Mouse (Mus musculus) embryonic facial prominence, embryonic 10.5 days (tissue): ENCODE results near the gene Rundc1. TPM values are rescaled to one million over a fixed set of nuclear protein-coding genes. Genes with fewer than 3 reads are reported as not detected.
A peak's percentile ranks its signal among the peaks of the same experiment; 100 is the strongest.
"Not testable (repeated sequence)": the region's sequence is repeated elsewhere in the genome, so short reads cannot be mapped to it uniquely, and the experiment has no call there.

Experiments used
- DNase-seq: peaks from one replicate; pipeline ENCODE4 v3.0.0-alpha.2; 2017; ENCODE audit warnings: low spot score
- H3K27ac ChIP-seq: fragments of 300-500 bp; sonication (generic); replicated peaks from 2 replicates; pipeline ENCODE4 v1.5.1; 2016; ENCODE audit warnings: mild to moderate bottlenecking
- H3K27me3 ChIP-seq: fragments of 300-500 bp; sonication (generic); replicated peaks from 2 replicates; pipeline ENCODE4 v1.6.1; 2016; ENCODE audit warnings: low read depth, mild to moderate bottlenecking; ENCODE audit not compliant: poor library complexity, severe bottlenecking
- H3K36me3 ChIP-seq: fragments of 300-500 bp; sonication (generic); replicated peaks from 2 replicates; pipeline ENCODE4 v1.6.1; 2016; ENCODE audit warnings: mild to moderate bottlenecking, moderate library complexity
- H3K4me1 ChIP-seq: fragments of 300-500 bp; sonication (generic); 2 replicates; pipeline ENCODE4 v1.6.1; 2016
- H3K4me3 ChIP-seq: fragments of 300-500 bp; sonication (generic); 2 replicates; pipeline ENCODE4 v1.5.1; 2016; ENCODE audit warnings: mild to moderate bottlenecking, moderate library complexity
- H3K9me3 ChIP-seq: fragments of 300-500 bp; sonication (generic); 2 replicates; pipeline ENCODE4 v1.6.1; 2016; ENCODE audit warnings: mild to moderate bottlenecking
- WGBS: fragments of 180-500 bp; shearing (Covaris S2); methylation state at CpG from one replicate; pipeline ENCODE4 v1.1.7; 2016; 5-methylcytosine and 5-hydroxymethylcytosine counted together
- polyA plus RNA-seq: library from polyadenylated mRNA; unstranded; fragments of >200 nt; fragmentation: Nextera tagmentation; extraction: Ambion mirVana; gene quantifications from 2 replicates; pipeline ENCODE4 v1.2.1, GENCODE M21; 2016

Gene Rundc1
- polyA plus RNA-seq, 1 experiment from 2014 or later, result 17.5 TPM

GRCm38 (mm10) chr11:101462141-101462540 is 37.3 kb downstream of the Rundc1 start:
- H3K27ac ChIP-seq, result peak overlapping the region; percentile 60
- peaks cover 37% of the 10 kb centered on the region for H3K36me3 ChIP-seq
- H3K27me3 ChIP-seq, result peaks cover 8% of the 10 kb centered on the region
- H3K4me3 ChIP-seq, result peak overlapping the region; percentile 19; the same call in 1 of the 2 replicates
- 85% methylated on average over 14 of the region's 14 CpGs for WGBS
- no peak for DNase-seq
- H3K4me1 ChIP-seq, result peaks cover 79% of the 10 kb centered on the region
- no peaks in the 10 kb centered on the region for H3K9me3 ChIP-seq

- peak; percentile 53 for DNase-seq
- peaks cover 82% of the 10 kb centered on the region for H3K4me1 ChIP-seq
Measured at GRCm38 (mm10) chr11:101462583-101463440, 37.9 kb downstream of the Rundc1 start.

DNA sequence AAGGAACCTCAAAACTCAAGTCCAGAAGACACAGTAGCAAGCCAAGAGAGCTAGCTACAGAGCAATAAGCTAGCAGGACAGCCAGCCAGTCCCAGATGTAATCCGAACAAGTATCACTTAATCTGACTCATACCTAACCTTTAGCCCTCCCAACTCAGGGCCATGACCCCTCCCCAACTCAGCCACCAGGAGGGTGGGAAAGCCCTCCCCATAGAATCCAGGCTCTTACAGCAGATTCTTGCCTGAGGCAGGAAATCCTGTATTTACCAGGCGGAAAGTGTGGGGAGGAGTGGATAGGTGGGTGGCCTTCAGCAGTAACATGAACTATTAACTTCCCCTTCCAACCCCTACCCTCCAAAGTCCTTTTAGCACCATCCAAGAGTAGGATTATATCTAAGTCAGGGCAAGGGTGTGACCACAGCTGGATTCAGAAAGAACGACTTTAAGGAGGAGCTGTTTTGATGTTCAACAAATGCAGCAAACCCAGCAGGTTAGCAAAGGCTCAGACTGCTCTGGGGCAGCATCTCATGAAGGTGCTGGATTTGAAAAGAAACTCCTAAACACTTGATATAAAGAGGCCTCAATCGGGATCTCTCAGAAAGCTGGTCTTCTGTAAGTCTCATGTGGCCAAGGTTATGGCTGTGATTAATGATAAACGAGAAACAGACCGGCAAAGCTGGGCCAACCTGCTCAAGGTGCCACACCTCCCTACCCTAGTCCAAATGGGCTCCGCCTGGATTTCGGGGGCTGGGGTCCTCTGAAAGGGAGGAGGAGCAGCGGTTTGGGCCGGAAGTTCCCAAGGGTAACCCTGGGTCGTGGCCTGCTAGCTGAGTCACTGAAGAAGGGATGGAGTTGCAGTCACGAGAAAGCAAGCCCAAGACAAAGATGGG is 39.6 kb downstream of the Rundc1 start, which contains the start of gene Rnd2:
TSS of gene Rnd2 (plus strand) at position 789 of the 890 bp plus-strand sequence.
- H3K27ac ChIP-seq, result peak within 1 kb of the TSS; percentile 78
- 6% methylated on average over 12 of the region's 12 CpGs for WGBS
- H3K9me3 ChIP-seq, result no peaks in the 10 kb centered on the region
- H3K36me3 ChIP-seq, result peaks cover 25% of the 10 kb centered on the region
- H3K4me1 ChIP-seq, result peaks cover 82% of the 10 kb centered on the region
- peaks cover 22% of the 10 kb centered on the region for H3K27me3 ChIP-seq
- peak within 1 kb of the TSS; percentile 83 for H3K4me3 ChIP-seq
- DNase-seq, result peak; percentile 45

More at GRCm38 (mm10) chr11:101462583-101463440, 37.9 kb downstream of the Rundc1 start:
- Histone ChIP-seq H3K9me3 (no peaks in the 10 kb centered on the region), H3K27ac (peak overlapping the region; percentile 60), H3K27me3 (peaks cover 11% of the 10 kb centered on the region), H3K36me3 (peaks cover 33% of the 10 kb centered on the region), H3K4me3 (peak overlapping the region; percentile 19; the same call in 1 of the 2 replicates)
- 33% methylated on average over 13 of the region's 13 CpGs for WGBS

- peaks cover 29% of the 10 kb centered on the region for H3K27me3 ChIP-seq
- H3K36me3 ChIP-seq, result peaks cover 17% of the 10 kb centered on the region
- DNase-seq, result peak; percentile 72
- H3K27ac ChIP-seq, result peak overlapping the region; percentile 78
- peaks cover 79% of the 10 kb centered on the region for H3K4me1 ChIP-seq
- H3K9me3 ChIP-seq, result no peaks in the 10 kb centered on the region
- WGBS, result under 1% methylated on average over 51 of the region's 51 CpGs
- H3K4me3 ChIP-seq, result peak overlapping the region; percentile 83
Measured at GRCm38 (mm10) chr11:101465101-101465868, 40.4 kb downstream of the Rundc1 start.

GRCm38 (mm10) chr11:101465869-101466551 is 41.1 kb downstream of the Rundc1 start, which contains the start of gene Vat1:
Gene Vat1, minus strand, starts transcription at chr11:101466230.
- H3K36me3 ChIP-seq, result peaks cover 16% of the 10 kb centered on the region
- 2% methylated on average over 60 of the region's 60 CpGs for WGBS
- peak within 1 kb of the TSS; percentile 83 for H3K4me3 ChIP-seq
- no peaks in the 10 kb centered on the region for H3K9me3 ChIP-seq
- H3K4me1 ChIP-seq, result peaks cover 83% of the 10 kb centered on the region
- peak; percentile 80 for DNase-seq
- peak within 1 kb of the TSS; percentile 78 for H3K27ac ChIP-seq
- H3K27me3 ChIP-seq, result peaks cover 36% of the 10 kb centered on the region

DNA sequence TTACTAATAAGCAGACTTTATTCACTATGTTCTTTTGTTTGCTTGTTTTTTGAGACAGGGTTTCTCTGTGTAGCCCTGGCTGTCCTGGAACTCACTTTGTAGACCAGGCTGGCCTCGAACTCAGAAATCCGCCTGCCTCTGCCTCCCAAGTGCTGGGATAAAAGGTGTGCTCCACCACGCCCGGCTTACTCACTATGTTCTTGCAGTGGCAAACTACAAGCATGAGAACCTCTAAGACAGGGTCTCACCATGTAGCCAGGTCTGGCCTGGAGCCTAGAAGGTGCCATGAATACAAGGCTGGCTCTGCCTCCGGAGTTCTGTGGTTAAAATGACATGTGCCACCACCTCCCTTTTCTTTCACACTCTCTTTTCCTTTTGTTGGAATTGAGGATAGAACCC is 41.7 kb downstream of the Rundc1 start:
- Histone ChIP-seq H3K4me3 (peak overlapping the region; percentile 83), H3K36me3 (peaks cover 15% of the 10 kb centered on the region), H3K27me3 (peaks cover 39% of the 10 kb centered on the region), H3K4me1 (peaks cover 86% of the 10 kb centered on the region)
- H3K27ac ChIP-seq, H3K9me3 ChIP-seq, DNase-seq: not testable (repeated sequence)
- WGBS, result 60% methylated on average over 5 of the region's 5 CpGs

DNA sequence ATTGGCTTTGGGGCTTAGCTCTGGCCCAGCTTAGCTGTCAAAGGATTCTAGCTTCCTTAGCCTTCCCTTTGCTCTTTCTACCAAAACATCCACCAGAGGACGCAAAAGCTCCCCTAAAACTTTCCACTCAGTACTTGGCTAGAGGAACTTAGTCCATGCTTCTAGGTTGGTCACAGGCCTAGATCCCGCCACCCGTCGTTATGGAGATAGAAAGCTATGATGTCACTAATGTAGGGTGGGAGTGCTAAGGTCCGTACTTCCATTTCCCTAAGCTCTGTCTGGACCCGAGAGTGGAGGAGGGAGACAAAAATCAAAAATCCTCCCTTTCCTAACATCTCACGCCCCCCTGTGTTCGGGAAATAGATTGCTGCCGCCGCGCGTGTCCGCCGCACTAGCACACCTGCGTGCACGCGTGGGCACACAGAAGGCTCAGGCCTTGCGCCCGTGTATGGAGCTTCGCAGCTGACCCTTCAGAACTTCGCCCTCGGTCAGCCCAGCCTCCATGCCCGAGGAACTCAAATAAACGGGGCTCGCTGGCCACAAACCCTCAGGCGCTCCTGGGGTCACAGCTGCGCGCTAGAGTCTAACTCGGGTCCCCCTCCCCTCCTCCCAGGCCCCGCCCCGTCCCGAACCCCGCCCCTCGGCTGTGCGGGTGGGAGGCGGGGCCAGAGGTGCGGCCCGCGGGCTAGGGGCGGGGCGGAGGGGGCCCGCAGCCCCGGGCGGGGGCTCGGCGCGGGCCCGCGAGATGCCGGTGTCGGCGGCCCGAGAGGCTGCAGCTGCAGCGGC is 42.8 kb downstream of the Rundc1 start:
- DNase-seq, result peak; percentile 89
- H3K27me3 ChIP-seq, result peaks cover 42% of the 10 kb centered on the region
- under 1% methylated on average over 54 of the region's 54 CpGs for WGBS
- peak overlapping the region; percentile 88 for H3K27ac ChIP-seq
- H3K36me3 ChIP-seq, result peaks cover 7% of the 10 kb centered on the region; the same call in 1 of the 2 replicates
- H3K4me3 ChIP-seq, result peak overlapping the region; percentile 90
- peaks cover 86% of the 10 kb centered on the region for H3K4me1 ChIP-seq
- no peaks in the 10 kb centered on the region for H3K9me3 ChIP-seq

GRCm38 (mm10) chr11:101468263-101468688 is 43.4 kb downstream of the Rundc1 start:
- DNase-seq, result no peak
- peaks cover 83% of the 10 kb centered on the region for H3K4me1 ChIP-seq
- H3K27ac ChIP-seq, result peak overlapping the region; percentile 88
- peaks cover 42% of the 10 kb centered on the region for H3K27me3 ChIP-seq
- 0% methylated on average over 31 of the region's 31 CpGs for WGBS
- H3K36me3 ChIP-seq, result peaks cover 7% of the 10 kb centered on the region; the same call in 1 of the 2 replicates
- H3K4me3 ChIP-seq, result peak overlapping the region; percentile 90
- no peaks in the 10 kb centered on the region for H3K9me3 ChIP-seq

DNA sequence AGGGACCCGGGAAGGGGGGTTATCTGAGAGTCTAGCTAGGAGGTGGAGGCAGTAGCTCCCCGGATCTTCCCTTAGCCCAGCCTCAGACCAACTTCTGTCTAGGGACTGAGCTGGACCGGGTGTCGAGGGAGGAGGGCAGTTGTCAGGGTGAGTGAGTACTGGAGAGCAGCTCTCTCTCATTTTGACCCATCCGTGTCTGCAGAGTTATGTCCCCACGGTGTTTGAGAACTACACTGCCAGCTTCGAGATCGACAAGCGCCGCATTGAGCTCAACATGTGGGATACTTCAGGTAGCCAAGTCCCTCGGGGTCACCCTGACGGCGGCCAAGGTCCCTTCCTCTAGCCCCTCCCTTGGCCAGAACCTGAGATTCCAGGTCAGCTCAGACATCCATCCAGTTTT is 43.8 kb downstream of the Rundc1 start:
- WGBS, result 3% methylated on average over 13 of the region's 13 CpGs
- Histone ChIP-seq H3K4me1 (peaks cover 79% of the 10 kb centered on the region), H3K9me3 (no peaks in the 10 kb centered on the region), H3K27ac (peak overlapping the region; percentile 88), H3K36me3 (peaks cover 7% of the 10 kb centered on the region; the same call in 1 of the 2 replicates), H3K4me3 (peak overlapping the region; percentile 90), H3K27me3 (peaks cover 42% of the 10 kb centered on the region)
- DNase-seq, result no peak

GRCm38 (mm10) chr11:101469155-101469554 is 44.3 kb downstream of the Rundc1 start:
- peaks cover 42% of the 10 kb centered on the region for H3K27me3 ChIP-seq
- no peak overlapping the region for H3K27ac ChIP-seq
- WGBS, result 71% methylated on average over 4 of the region's 4 CpGs
- no peaks in the 10 kb centered on the region for H3K9me3 ChIP-seq
- H3K4me3 ChIP-seq, result peak overlapping the region; percentile 90
- peaks cover 75% of the 10 kb centered on the region for H3K4me1 ChIP-seq
- H3K36me3 ChIP-seq, result peaks cover 7% of the 10 kb centered on the region; the same call in 1 of the 2 replicates
- no peak for DNase-seq
